Mouse (Mus musculus): Measurements from ENCODE around the gene Prnd. TPM values are rescaled to one million over a fixed set of nuclear protein-coding genes. Genes with fewer than 3 reads are reported as not detected.
A peak's percentile ranks its signal among the peaks of the same experiment; 100 is the strongest.

Gene Prnd
- total RNA-seq (2021): 10 to 100 TPM in 1 of 2 experiments, 1 to 10 TPM in 1; 9.6 to 24.2 TPM
- long read RNA-seq, experiment 1, transcript Prnd-204 (2 exons, 3,176 nt): minor isoform, 7 of 23 reads
- long read RNA-seq, experiment 1, transcript Prnd-203 (3 exons, 1,938 nt): major isoform, 9 of 23 reads
- long read RNA-seq, experiment 1, partial matches to known transcripts: 1 of 23 reads
- long read RNA-seq, experiment 1, other reads (novel, unspliced or antisense): 3 of 23 reads
- long read RNA-seq, experiment 2, transcript Prnd-202 (3 exons, 1,969 nt): minor isoform, 6 of 26 reads
- long read RNA-seq, experiment 2, transcript Prnd-203 (3 exons, 1,938 nt): major isoform, 11 of 26 reads
- long read RNA-seq, experiment 2, partial matches to known transcripts: 0 of 26 reads
- long read RNA-seq, experiment 2, other reads (novel, unspliced or antisense): 5 of 26 reads

DNA sequence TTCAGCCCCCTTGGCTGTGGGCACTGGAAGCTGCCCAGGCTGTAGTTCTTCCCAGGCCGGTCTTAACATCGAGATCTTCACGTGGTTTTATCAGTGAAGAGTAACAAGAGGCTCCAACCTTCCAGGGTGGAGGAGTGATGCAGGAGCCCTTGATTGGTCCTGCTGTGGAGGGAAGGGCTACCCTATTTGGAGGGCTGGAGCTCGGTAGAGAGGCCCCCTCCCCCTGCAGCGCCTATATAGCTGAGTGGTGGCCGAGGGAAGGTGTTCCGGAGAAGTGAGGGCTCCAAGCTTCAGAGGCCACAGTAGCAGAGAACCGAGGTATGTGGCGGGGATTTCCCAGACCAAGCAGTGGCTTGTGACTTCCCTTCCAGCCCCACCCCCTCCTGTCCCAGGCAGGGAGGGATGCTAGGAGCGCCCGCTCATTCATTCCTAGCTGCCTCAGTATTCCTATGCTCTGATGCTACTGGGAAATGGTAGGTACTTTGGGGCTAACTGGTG, at the start of gene Prnd:
Gene Prnd, plus strand, starts transcription at position 264 of the 498 bp plus-strand sequence.
- intact Hi-C loops (cut with DNase I; ENCODE audit: low total_unique reads): loop anchor here (10.0 kb wide), 1 partner anchor 406 kb away; no protein-coding TSS in a partner anchor
- DNase-seq: peak; percentile 27

- DNase-seq: no peak
- intact Hi-C loops (cut with DNase I; ENCODE audit: low total_unique reads): no loop called here
Observed at GRCm38 (mm10) chr2:131902423-131902822, 48.2 kb upstream of the Prnd start.

DNA sequence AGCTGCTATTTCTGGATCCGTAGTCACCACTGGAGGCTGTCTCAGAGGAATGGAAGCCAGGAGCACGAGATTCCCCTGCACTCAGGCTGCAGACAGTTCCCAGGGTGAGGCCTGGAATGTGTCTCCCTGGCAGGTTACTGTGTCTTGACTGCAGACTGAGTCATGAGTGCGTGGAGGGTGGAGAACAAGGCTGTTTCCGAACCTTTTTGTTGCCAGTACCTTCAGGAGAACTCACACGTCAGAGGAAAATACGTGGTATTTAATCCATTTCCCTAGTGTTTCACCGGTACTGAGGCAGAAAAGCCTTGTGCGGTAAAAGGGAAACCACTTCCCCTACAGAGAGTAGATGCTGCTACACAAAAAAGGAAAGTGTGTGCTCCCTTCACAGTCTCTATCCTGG, 47.8 kb upstream of the Prnd start:
- intact Hi-C loops (cut with DNase I; ENCODE audit: low total_unique reads): no loop called here
- peak; percentile 52 for DNase-seq

DNA sequence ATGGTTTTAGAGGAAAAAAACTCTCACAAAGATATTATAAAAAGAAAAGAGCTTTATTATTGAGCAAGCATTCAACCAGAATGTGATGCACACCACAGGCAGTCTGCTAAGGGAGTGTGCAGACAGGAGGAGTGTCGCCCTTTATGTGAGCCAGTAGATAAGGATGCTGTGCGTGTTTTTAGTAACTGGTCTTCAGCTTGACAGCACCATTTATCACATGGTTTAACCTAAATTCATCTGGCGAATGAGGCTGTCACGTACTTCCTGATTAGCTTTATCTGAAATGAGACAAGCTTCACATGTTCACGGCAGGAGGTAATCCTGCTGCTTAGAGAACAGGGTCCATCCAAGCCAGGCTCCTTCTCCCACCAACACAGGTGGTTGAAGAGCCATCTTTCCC, 45.6 kb upstream of the Prnd start:
- intact Hi-C loops (cut with DNase I; ENCODE audit: low total_unique reads): no loop called here
- DNase-seq: no peak

- intact Hi-C loops (cut with DNase I; ENCODE audit: low total_unique reads): no loop called here
- no peak for DNase-seq
Observed at GRCm38 (mm10) chr2:131905776-131906175, 44.9 kb upstream of the Prnd start.

DNA sequence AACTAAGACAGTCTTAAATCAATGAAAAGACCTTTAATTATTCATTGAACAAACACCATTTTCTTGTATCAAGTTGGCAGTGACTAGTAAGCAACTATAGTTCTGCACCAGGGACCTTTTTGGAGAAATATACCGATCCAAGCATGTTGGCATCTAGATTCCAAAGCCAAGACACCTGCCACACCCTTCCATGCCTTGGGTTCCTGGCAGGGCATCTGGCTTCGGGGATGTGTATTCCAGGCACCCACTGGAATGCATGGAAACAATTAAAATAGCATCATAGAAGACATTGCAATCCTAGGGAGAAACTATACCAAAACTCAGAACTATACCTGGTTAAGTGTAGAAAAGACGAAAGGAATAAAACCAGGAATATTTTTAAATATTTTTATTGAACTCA, 44.4 kb upstream of the Prnd start:
- no peak for DNase-seq
- intact Hi-C loops (cut with DNase I; ENCODE audit: low total_unique reads): no loop called here

GRCm38 (mm10) chr2:131906846-131907245, 43.8 kb upstream of the Prnd start:
- intact Hi-C loops (cut with DNase I; ENCODE audit: low total_unique reads): no loop called here
- DNase-seq: peak; percentile 54

GRCm38 (mm10) chr2:131907311-131907710, 43.4 kb upstream of the Prnd start:
- DNase-seq: no peak
- intact Hi-C loops (cut with DNase I; ENCODE audit: low total_unique reads): no loop called here

DNA sequence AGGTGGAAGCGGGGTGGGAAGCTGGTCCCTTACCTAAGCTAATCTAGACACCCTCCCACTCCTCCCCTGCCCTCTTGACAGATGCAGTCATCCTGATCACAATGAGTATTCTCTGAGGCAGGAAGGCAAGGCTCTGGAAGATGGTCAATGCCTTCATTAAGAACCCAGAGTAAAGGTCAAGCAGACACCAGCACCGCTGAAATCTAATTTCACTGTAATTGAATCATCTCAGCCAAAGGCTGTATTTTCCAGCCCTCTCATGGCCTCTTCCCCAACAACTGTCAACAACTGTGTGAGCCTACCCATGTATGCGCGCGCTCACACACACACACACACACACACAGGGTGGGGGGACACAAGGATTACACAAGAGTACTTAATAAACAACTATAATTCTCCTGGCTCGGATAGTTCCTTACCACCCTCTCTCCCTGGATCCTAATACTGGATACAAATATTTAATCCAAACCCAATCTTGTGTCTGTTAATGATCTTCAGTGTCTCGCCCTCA, 42.3 kb upstream of the Prnd start:
- no peak for DNase-seq
- intact Hi-C loops (cut with DNase I; ENCODE audit: low total_unique reads): no loop called here

DNA sequence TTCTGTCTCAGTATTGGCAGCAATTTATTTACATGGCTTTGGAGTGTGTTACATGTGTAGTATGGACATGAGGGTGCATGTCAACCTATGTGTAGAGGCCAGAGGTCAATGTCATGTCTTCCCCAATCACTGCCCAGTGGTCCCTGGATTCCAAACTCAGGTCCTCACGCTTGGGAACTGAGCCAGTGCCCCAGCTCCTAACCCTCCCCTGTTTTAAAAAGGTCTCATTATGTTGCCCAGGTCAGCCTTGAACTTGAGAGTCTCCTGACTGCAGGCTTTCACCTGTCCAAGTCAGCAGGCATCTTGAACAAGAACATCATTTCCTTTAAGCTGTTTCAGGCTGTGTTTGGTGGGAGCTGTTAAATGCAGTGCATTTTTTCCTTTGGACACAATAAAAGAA, 41.8 kb upstream of the Prnd start:
- DNase-seq: no peak
- intact Hi-C loops (cut with DNase I; ENCODE audit: low total_unique reads): no loop called here

DNA sequence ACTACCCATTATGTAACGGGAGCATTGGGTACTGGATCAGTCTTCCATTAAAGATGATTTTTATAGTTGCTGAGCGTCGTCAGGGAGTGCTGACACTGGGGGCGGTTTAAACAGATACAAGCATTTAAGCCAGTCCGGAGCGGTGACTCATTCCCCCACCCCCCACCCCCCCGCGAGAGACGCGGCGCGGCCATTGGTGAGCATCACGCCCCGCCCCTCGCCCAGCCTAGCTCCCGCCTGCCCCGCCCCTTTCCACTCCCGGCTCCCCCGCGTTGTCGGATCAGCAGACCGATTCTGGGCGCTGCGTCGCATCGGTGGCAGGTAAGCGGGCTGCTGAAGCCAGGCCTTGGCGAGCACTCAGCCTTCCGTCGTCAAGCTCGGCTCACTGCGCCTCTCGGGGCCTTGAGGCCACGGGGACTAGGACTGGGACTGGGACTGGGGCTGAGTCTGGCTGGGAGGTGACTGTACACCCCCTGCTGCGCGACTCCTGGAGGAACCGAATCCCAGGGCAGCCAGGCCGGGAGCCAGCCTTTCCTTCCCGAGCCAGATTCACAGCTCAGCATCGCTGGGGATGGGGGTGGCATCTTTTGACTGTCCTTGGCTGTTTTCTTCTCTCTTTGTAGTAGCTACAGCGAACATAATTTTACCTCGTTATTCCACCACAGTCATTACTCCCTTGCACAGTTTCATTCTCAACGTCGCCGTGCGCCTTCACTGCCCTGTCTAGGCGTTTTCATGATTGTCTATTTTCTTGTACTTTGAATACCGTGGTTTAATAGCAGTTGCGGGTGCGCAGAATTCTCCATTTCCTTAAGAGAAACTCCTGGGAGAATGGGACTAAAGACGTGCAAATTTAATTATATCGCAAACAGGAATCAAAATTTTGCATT, 40.7 kb upstream of the Prnd start, which contains the start of the genes Prnp and Prn:
Gene Prnp, plus strand, starts transcription at position 246 of the 890 bp plus-strand sequence.
Gene Prn, plus strand, starts transcription at position 275 of the 890 bp plus-strand sequence.
- intact Hi-C loops (cut with DNase I; ENCODE audit: low total_unique reads): no loop called here
- peak; percentile 94 for DNase-seq

GRCm38 (mm10) chr2:131910847-131911246, 39.8 kb upstream of the Prnd start:
- intact Hi-C loops (cut with DNase I; ENCODE audit: low total_unique reads): no loop called here
- no peak for DNase-seq

DNA sequence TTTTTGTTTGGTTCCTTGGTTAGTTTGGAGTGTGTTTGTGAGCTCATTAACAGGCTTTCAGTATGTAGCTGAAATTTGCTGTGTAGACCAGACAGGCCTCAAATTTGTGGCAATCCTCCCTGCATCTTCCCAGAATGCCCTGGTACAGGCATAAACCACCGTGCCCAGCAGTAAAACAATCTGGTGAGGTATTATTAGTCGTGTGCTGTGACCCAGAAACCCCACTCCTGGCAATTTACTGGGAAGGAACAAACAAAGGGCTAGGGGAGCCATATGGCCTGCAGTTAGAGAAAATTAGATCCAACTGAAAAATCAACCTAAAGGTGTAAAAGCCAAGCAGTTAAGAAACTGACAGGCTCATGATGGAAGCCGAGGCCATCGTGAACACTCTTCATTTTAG, 39.3 kb upstream of the Prnd start:
- intact Hi-C loops (cut with DNase I; ENCODE audit: low total_unique reads): no loop called here

GRCm38 (mm10) chr2:131912526-131913258, 38.0 kb upstream of the Prnd start:
- intact Hi-C loops (cut with DNase I; ENCODE audit: low total_unique reads): no loop called here
- DNase-seq: no peak

More for the DNA sequence above, 39.3 kb upstream of the Prnd start:
- no peak for DNase-seq

GRCm38 (mm10) chr2:131932275-131932902, 18.3 kb upstream of the Prnd start:
- intact Hi-C loops (cut with DNase I; ENCODE audit: low total_unique reads): no loop called here
- no peak for DNase-seq

DNA sequence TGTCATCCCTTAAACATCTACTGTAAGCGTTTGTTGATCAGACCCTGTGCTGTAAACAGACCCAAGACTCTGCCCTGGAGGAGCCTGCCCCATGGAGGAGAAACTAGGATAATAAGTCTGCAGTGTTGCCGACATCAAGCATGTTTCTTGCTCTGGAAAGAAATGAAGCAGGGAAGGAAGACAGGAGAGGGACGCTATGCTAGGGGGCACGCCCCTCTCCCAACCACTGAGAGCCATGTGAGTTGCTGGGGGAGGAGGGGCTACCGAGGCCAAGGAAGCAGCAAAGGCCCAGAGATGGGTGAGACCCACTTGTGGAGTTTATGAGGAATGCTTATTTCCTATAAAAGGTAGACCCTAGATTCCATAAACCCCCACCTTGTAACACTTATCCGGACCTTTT, 17.6 kb upstream of the Prnd start:
- DNase-seq: no peak
- intact Hi-C loops (cut with DNase I; ENCODE audit: low total_unique reads): no loop called here

DNA sequence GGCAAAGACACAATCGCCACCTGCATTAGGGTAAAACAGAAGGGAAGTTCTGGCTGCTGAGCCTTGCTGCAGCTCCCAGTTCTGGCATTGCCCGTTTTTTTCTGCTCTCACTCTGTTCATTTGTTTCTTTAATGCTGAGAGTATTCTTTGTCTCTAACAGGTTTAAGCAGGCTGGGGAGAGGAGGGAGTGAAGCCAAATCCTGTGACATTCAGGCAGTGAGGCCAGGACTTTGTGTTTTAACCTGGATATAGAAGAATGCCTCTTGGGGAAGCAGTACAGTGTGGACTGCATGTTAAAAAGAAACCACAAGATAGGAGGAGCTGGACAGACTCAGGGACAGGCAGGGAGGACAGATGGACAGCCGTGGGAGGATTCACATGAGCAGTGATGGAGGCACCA, 17.1 kb upstream of the Prnd start:
- intact Hi-C loops (cut with DNase I; ENCODE audit: low total_unique reads): no loop called here
- no peak for DNase-seq

- no peak for DNase-seq
- intact Hi-C loops (cut with DNase I; ENCODE audit: low total_unique reads): no loop called here
Observed at GRCm38 (mm10) chr2:131934243-131934642, 16.4 kb upstream of the Prnd start.

Measured in gastrocnemius, postnatal 14 days (tissue).